Mouse (Mus musculus): ENCODE data around the gene Dysf. TPM values are rescaled to one million over a fixed set of nuclear protein-coding genes. Genes with fewer than 3 reads are reported as not detected.

Dysf gene
- polyA plus RNA-seq, 1 experiment from 2014 or later, result 12.4 TPM

DNA sequence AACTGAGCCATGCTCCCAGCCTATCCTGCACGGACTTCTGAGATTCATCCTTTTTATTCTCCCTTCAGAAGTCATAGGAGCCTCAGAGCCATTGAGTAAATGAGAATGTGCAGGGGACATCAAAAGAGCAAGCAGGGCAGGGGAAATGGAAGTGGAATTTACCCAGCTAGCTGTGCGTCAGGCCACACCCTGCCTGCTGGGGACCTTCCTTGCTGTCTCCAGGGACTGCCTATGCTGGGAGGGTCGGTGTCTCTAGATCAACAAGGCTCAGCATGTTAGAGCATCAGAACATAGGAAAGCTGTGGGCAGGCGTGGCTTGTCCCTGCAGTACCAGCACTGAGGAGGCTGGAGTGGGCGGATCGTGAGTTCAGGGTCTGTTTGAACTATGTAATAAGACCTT is 42.6 kb downstream of the Dysf start:
- Histone ChIP-seq H3K27me3 (no peaks in the 10 kb centered on the region), H3K9me3 (replicated peaks) (no peaks in the 10 kb centered on the region), H3K9ac (no peak overlapping the region), H3K4me1 (replicated peaks) (peaks cover 12% of the 10 kb centered on the region), H3K4me2 (no peak overlapping the region), H3K27ac (no peak overlapping the region), H3K4me3 (no peak overlapping the region), H3K36me3 (no peaks in the 10 kb centered on the region)
- ATAC-seq (replicated peaks; ENCODE audit: insufficient number of reproducible peaks, insufficient read depth, low FRiP score, low read depth), result no peak
- WGBS, result 52% methylated on average over 6 of the region's 6 CpGs

DNA sequence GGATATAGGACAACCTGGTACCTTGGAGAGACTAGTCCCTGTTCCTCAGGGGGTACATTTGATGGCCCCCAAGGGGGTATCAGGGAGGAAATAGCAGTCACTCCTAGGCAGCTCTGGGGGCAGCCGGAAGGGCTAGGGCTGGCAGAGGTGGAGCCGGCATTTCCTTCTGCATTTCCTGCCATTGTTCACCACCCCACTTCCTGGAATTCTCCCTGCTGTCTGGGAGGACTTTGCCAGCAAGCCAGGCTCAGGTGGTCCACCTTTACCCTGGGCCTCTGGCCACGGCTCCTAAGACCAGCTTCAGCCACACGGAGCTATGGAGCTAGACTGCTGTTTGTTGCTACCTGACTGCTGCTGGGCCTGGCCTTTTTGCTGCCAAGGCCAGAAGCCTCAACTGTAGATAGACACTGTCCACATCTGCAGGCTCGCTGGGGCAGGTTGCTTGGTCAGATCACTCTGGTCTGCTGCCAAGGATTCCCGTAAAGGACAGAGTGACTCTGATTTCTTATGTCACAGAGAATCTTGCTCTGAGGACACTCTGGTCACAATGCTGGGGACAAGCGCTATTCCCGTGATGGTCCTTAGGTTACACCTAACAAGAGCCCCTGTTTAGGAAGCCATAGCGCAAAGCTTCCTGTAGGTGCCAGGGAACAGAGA is 45.6 kb downstream of the Dysf start:
- ATAC-seq (replicated peaks; ENCODE audit: insufficient number of reproducible peaks, insufficient read depth, low FRiP score, low read depth), result no peak

GRCm38 (mm10) chr6:84055619-84056018 is 47.2 kb downstream of the Dysf start:
- Histone ChIP-seq H3K4me2 (no peak overlapping the region), H3K9ac (no peak overlapping the region), H3K27ac (no peak overlapping the region), H3K27me3 (no peaks in the 10 kb centered on the region), H3K9me3 (replicated peaks) (no peaks in the 10 kb centered on the region), H3K36me3 (no peaks in the 10 kb centered on the region), H3K4me1 (replicated peaks) (peaks cover 30% of the 10 kb centered on the region), H3K4me3 (no peak overlapping the region)
- WGBS, result 35% methylated on average over 1 of the region's 1 CpGs
- ATAC-seq (replicated peaks; ENCODE audit: insufficient number of reproducible peaks, insufficient read depth, low FRiP score, low read depth), result no peak

More for the DNA sequence above, 45.6 kb downstream of the Dysf start:
- H3K27me3 ChIP-seq, result no peaks in the 10 kb centered on the region
- H3K9me3 ChIP-seq (replicated peaks), result no peaks in the 10 kb centered on the region
- H3K4me1 ChIP-seq (replicated peaks), result peaks cover 20% of the 10 kb centered on the region
- no peak overlapping the region for H3K4me3 ChIP-seq
- WGBS, result 60% methylated on average over 9 of the region's 9 CpGs
- no peak overlapping the region for H3K9ac ChIP-seq
- H3K36me3 ChIP-seq, result no peaks in the 10 kb centered on the region
- H3K4me2 ChIP-seq, result no peak overlapping the region
- H3K27ac ChIP-seq, result peak overlapping the region; percentile 54

DNA sequence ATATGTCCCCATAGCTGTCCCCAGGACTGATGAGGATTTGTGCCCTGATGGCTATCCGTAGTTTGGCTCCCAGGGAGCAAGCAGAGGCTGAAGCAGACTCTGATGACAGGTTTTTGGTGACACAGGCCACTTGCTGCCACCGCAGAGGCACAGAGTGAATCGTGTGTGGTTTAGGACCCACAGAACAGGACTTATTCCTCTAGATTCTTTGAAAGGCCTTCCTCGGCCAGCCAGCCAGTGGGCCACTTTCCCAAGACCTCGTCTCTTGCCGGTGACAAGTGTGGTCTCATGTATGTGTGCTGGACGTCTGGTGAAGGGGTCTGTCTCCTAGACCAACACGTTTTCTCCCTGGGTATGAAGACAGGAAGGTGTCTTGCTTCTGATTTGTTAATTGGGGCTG is 48.8 kb downstream of the Dysf start:
- Histone ChIP-seq H3K9me3 (replicated peaks) (no peaks in the 10 kb centered on the region), H3K4me2 (no peak overlapping the region), H3K36me3 (no peaks in the 10 kb centered on the region), H3K4me3 (no peak overlapping the region), H3K4me1 (replicated peaks) (peaks cover 25% of the 10 kb centered on the region), H3K27me3 (no peaks in the 10 kb centered on the region), H3K27ac (no peak overlapping the region; the same call in 1 of the 2 replicates), H3K9ac (no peak overlapping the region)
- WGBS, result 73% methylated on average over 8 of the region's 8 CpGs
- ATAC-seq (replicated peaks; ENCODE audit: insufficient number of reproducible peaks, insufficient read depth, low FRiP score, low read depth), result no peak

GRCm38 (mm10) chr6:84058671-84059141 is 50.3 kb downstream of the Dysf start:
- ATAC-seq (replicated peaks; ENCODE audit: insufficient number of reproducible peaks, insufficient read depth, low FRiP score, low read depth), result peak; percentile 69
- peak overlapping the region; percentile 37 for H3K4me2 ChIP-seq
- H3K9ac ChIP-seq, result no peak overlapping the region
- H3K27ac ChIP-seq, result peak overlapping the region; percentile 79
- H3K36me3 ChIP-seq, result no peaks in the 10 kb centered on the region
- 27% methylated on average over 5 of the region's 5 CpGs for WGBS
- no peaks in the 10 kb centered on the region for H3K27me3 ChIP-seq
- no peaks in the 10 kb centered on the region for H3K9me3 ChIP-seq (replicated peaks)
- H3K4me3 ChIP-seq, result no peak overlapping the region
- peaks cover 25% of the 10 kb centered on the region for H3K4me1 ChIP-seq (replicated peaks)

DNA sequence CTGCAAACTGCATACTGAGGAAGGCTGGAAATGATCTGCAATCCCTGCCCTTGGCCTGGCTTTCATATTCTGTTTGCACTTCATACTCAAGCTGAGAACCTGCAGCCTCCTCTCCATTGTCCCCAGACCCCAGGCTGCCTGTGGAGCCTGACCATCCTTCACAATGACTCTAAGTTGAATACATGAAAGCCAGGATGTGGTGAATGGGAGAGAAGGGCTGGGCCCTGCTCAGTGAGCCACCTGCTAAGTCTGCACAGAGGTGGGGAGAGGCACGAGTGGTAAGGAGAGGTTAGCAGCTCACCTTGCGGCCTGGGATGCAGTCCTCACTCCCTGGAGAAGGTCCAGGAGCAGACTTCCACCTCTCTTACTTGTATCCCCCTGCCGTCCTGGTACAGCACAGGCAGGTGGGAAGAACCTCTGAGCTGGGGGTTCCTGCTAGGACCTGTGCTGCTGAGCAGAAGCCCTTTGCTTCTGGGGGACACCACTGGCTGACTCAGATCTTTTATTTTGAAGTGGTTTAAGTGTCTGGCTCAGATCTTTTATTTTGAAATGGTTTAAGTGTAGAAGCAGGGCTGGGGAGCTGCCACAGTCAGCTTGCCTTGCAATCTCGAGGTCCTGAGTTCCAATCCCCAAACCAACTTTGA is 51.5 kb downstream of the Dysf start:
- H3K27ac ChIP-seq, result peak overlapping the region; percentile 79
- WGBS, result 56% methylated on average over 4 of the region's 4 CpGs
- no peak for ATAC-seq (replicated peaks; ENCODE audit: insufficient number of reproducible peaks, insufficient read depth, low FRiP score, low read depth)
- no peak overlapping the region for H3K4me3 ChIP-seq
- H3K9me3 ChIP-seq (replicated peaks), result no peaks in the 10 kb centered on the region
- H3K27me3 ChIP-seq, result no peaks in the 10 kb centered on the region
- no peak overlapping the region for H3K9ac ChIP-seq
- H3K36me3 ChIP-seq, result peaks cover 4% of the 10 kb centered on the region; the same call in 1 of the 2 replicates
- no peak overlapping the region; the same call in 1 of the 2 replicates for H3K4me2 ChIP-seq
- peaks cover 18% of the 10 kb centered on the region for H3K4me1 ChIP-seq (replicated peaks)

GRCm38 (mm10) chr6:84061328-84061727 is 52.9 kb downstream of the Dysf start:
- WGBS, result 6% methylated on average over 5 of the region's 5 CpGs
- no peak overlapping the region for H3K27ac ChIP-seq
- no peak for ATAC-seq (replicated peaks; ENCODE audit: insufficient number of reproducible peaks, insufficient read depth, low FRiP score, low read depth)
- H3K9me3 ChIP-seq (replicated peaks), result no peaks in the 10 kb centered on the region
- H3K4me1 ChIP-seq (replicated peaks), result peaks cover 18% of the 10 kb centered on the region
- H3K27me3 ChIP-seq, result no peaks in the 10 kb centered on the region
- no peak overlapping the region for H3K4me2 ChIP-seq
- H3K4me3 ChIP-seq, result no peak overlapping the region
- H3K9ac ChIP-seq, result no peak overlapping the region
- H3K36me3 ChIP-seq, result peaks cover 7% of the 10 kb centered on the region; the same call in 1 of the 2 replicates

DNA sequence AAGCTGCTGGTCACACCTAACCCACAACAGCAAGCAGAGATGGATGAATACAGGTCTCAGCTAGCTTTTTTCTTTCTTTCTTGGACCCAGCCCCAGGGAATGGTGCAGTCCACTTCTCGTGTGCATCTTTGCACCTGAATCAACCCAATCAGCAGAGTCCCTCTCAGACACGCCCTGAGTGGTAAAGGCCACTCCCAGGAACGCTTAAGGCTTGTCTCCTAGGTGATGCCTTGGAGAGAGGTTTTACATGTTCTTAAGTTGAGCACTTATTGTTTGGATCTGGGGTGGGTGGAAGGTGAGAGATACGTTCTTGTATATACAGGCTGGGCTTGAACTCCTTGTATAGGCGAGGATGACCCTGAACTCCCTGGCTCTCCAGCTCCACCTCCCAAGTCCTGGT is 54.2 kb downstream of the Dysf start:
- Histone ChIP-seq H3K9me3 (replicated peaks) (no peaks in the 10 kb centered on the region), H3K36me3 (peaks cover 7% of the 10 kb centered on the region; the same call in 1 of the 2 replicates), H3K4me2 (no peak overlapping the region), H3K27me3 (no peaks in the 10 kb centered on the region), H3K4me3 (no peak overlapping the region), H3K27ac (no peak overlapping the region), H3K9ac (no peak overlapping the region), H3K4me1 (replicated peaks) (peaks cover 18% of the 10 kb centered on the region)
- 71% methylated on average over 5 of the region's 5 CpGs for WGBS
- no peak for ATAC-seq (replicated peaks; ENCODE audit: insufficient number of reproducible peaks, insufficient read depth, low FRiP score, low read depth)

DNA sequence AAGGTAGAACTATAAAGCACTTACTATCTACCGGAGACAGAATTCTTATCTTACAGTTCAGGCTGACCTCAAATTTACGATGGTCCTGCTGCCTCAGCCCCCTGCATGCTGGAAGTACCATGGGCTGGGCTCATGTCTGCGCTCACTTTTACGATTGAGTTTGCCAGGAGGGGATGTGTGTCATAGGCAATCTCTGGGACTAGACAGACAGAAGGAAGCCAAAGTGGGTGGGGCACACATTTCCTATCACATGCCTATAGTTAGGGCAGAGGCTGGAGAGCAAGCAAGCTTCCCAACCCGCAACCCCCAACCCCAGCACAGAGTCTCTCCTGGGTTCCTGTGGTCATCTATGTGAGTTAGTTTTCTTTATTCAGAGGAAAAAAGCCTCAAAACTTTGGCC is 59.8 kb downstream of the Dysf start:
- Histone ChIP-seq H3K4me3 (no peak overlapping the region), H3K9ac (no peak overlapping the region), H3K27ac (no peak overlapping the region), H3K36me3 (peaks cover 10% of the 10 kb centered on the region; the same call in 1 of the 2 replicates), H3K27me3 (no peaks in the 10 kb centered on the region), H3K4me2 (no peak overlapping the region), H3K4me1 (replicated peaks) (no peaks in the 10 kb centered on the region), H3K9me3 (replicated peaks) (no peaks in the 10 kb centered on the region)
- ATAC-seq (replicated peaks; ENCODE audit: insufficient number of reproducible peaks, insufficient read depth, low FRiP score, low read depth), result no peak; the same call in 1 of the 2 replicates
- WGBS, result 64% methylated on average over 5 of the region's 5 CpGs

DNA sequence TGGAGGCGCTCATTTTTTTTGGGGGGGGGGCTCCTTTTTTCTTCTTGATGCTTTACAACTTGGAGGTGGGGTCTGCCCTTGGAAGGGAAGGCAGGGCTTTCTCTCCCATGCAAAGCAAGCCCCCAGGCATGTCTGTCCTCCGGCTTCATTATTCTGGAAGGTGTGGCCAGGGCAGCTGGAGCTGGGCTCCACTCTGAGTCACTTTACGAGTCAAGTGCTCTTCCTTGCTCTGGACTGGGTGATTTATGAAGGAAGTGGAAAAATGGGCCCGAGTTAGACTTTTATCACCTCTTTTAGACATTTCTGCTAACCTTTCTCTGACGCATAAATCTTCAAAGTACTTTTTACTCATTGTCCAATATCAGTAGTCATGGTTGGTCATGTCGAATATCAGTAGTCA is 61.9 kb downstream of the Dysf start:
- Histone ChIP-seq H3K27ac (no peak overlapping the region), H3K27me3 (no peaks in the 10 kb centered on the region), H3K9me3 (replicated peaks) (no peaks in the 10 kb centered on the region), H3K9ac (no peak overlapping the region), H3K4me2 (no peak overlapping the region), H3K4me3 (no peak overlapping the region), H3K4me1 (replicated peaks) (no peaks in the 10 kb centered on the region), H3K36me3 (peaks cover 5% of the 10 kb centered on the region; the same call in 1 of the 2 replicates)
- WGBS, result 73% methylated on average over 6 of the region's 6 CpGs
- ATAC-seq (replicated peaks; ENCODE audit: insufficient number of reproducible peaks, insufficient read depth, low FRiP score, low read depth), result no peak

- no peak overlapping the region for H3K9ac ChIP-seq
- no peak overlapping the region for H3K4me2 ChIP-seq
- no peak overlapping the region for H3K27ac ChIP-seq
- no peak overlapping the region for H3K4me3 ChIP-seq
- no peaks in the 10 kb centered on the region for H3K9me3 ChIP-seq (replicated peaks)
- ATAC-seq (replicated peaks; ENCODE audit: insufficient number of reproducible peaks, insufficient read depth, low FRiP score, low read depth), result no peak
- H3K27me3 ChIP-seq, result no peaks in the 10 kb centered on the region
- no peaks in the 10 kb centered on the region for H3K4me1 ChIP-seq (replicated peaks)
- 68% methylated on average over 9 of the region's 9 CpGs for WGBS
- peaks cover 14% of the 10 kb centered on the region; the same call in 1 of the 2 replicates for H3K36me3 ChIP-seq
These were observed 64.2 kb downstream of the Dysf start for GRCm38 (mm10) chr6:84072574-84072973.

Measured in heart, embryonic 15.5 days (tissue).